Mouse (Mus musculus): Measurements from ENCODE around the gene Armcx4.
A peak's percentile ranks its signal among the peaks of the same experiment; 100 is the strongest.
"Not testable (repeated sequence)": the region's sequence is repeated elsewhere in the genome, so short reads cannot be mapped to it uniquely, and the experiment has no call there.

Armcx4 gene

DNA sequence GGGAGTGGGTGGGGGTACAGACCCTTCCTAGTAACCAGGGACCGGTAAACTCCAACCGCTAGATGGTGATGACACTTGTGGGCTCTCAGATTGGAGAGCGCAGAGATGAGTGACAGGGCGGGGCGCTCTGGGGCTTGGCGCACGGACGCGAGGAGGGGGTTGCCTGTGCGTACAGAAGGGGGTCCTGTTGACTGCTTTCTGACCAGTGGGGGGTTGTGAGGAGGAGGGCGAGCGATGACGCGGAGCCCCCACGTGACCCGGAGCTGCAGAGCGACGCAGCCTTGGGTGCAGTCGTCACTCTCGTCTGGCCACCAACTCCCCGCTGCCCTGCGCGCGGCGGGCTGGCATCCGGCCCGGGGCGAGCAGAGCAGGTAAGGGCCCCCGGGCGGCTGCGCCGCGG, at the start of gene Armcx4:
Gene Armcx4, plus strand, starts transcription at position 253 of the 400 bp plus-strand sequence.
- peak in 1 of 2 experiments; percentile 28 for DNase-seq (ENCODE audit: low spot score in 2 of 2)

DNA sequence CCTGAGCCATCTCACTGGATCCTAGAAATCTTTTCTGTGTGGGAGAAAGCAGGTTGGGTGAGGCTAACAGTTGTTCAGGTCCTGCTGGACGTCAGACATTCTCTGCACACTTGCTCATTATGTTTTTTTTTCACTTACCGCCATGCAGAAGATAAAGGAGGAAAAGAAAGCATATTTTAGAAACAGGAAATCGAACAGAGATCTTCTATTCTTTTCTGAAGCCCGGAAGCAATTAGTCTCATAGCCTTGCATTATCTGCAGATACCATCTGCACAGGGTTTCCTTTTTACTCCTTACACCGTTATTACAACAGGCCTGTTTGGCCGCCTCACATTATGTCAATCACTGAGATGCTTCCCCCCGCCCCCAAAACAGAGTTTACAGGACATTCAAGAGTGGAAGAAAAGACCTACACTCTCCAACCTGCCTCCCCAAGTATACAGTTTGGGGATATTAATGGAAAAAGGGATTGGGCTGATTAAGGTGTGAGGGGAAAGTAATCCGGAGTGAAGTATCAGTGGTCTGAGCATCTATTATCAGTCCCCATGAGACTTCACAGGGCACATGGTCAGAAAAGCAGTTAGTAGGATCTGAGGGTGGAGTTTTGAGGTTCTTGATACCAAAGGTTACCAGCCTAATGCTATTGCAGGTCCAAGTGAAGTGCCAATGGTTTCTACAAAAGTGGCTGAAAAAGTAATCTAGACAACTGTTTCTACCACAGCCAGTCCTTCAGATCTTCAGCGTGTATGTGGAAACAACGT, 45.1 kb upstream of the Armcx4 start:
- no peak for DNase-seq (ENCODE audit: low spot score in 2 of 2)

DNA sequence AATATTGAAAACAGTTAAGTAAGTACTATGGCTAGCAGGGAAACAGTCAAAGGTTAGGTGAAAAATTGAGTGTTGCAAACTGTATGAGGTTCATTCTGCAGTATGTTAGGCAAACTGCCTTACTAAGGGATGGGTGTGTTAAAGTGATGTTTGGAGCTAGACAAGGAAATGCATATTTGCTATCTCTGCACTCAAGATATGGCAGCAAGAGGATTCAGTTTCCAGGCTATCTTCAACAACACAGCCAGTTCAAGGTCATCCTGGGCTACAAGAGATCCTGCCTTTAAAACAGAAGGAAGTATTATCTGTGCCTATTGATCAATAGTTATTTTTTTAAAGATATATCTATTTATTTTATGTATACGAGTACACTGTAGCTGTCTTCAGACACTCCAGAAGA, 40.0 kb upstream of the Armcx4 start:
- DNase-seq (ENCODE audit: low spot score in 2 of 2), result no peak

DNA sequence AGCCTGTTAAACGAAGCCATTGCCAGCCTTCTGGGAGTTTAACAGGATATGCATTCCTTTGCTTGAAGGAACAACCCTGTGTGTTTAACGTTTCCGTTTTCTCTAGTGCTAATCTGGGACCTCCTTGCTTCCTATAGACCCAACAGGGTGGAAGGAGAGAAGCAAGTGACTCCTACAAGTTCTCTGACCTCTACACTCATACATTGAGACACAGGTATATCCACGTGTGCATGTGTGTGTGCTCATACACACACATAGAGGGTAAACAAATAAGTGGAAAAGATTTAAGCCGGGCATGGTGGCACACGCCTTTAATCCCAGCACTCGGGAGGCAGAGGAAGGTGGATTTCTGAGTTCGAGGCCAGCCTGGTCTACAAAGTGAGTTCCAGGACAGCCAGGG, 38.9 kb upstream of the Armcx4 start:
- no peak for DNase-seq (ENCODE audit: low spot score in 2 of 2)

DNA sequence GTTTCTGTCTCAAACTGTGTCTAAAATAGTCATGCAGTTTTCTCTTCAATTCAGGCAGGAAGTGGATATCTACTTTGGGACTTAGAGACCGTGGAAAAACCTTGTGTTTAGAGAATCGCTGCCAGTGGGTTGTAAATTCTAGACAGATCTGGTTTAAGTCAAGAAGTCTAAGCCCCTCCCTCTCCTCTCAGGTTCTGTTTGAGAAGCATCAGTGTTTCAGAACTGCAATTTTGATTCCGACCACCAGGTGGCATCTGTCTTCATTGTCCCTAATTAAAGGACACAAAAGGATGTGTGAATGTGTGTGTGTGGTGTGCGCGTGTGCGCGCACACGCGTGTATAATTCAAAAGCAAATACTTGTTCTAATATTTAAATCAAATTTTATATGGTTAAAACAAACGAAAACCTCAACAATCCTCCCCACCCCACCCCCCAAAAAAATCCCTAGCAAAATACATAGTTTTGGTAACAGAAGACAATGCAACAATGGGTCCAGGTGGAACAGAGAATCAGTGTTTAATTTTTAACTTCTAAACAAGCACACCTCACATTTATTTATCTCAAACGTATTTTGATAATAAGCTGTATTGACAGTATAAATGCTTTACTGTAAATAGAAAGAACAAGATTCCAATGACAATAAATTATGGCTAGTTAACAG, 38.2 kb upstream of the Armcx4 start:
- peak; percentile 46 to 75 for DNase-seq (ENCODE audit: low spot score in 2 of 2)

DNA sequence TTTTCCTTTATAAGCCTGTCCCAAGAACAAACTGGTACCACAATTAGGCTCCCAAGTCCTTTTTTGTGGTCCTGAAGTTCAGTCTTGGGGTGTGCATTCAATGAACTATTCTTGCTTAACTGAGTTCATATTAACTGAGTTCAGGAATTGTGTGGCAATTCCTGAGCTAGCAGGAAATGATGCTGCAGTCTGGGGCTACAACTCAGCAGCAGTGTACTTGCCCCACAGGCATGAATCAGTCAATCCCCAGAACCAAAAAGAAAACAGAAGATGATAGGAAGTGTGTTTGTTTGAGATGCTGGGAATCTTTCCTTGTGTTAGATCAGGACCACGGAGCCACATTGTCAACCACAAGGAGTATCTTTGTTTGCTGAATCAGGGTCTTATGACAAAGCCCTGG, 34.3 kb upstream of the Armcx4 start:
- no peak for DNase-seq (ENCODE audit: low spot score in 2 of 2)

DNA sequence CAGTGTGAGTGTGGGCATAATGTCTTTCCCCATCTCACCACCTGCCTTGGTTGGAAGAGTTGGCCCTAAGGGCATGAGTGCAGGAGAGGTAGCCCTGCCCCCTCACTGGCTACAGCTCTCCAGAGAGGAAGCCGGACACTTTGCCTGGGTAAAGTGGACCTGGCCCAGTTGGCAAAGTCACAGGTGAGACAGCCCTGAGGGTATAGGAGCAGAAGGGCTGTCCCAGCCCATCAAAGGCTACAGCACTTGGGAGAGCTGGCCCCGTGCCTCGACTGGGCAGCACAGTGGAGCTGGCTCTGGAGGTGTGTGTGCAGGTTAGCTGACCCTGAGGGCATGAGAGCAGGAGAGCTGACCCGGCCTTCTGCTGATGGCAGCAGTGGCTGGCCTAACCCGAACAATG, 24.7 kb upstream of the Armcx4 start:
- no peak for DNase-seq (ENCODE audit: low spot score in 2 of 2)

DNA sequence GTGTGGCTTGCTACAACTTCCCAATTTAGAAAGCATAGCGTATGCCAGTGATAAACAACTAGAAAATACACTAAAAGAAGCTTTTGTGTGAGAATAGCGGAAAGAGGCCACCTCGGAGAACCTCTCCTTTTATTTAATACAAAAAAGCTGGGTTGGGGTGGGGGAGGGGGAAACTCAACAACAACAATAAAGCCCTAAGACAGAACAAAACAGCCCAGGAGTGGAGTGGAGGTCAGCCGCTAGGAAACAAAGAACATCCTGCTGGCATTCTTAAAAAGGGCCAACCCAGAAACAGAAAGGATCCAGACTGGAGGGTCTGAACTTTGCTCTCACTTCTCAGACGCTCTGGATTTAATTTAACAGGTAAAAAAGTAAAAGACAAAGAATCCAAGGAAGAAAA, 11.3 kb upstream of the Armcx4 start:
- no peak for DNase-seq (ENCODE audit: low spot score in 2 of 2)

DNA sequence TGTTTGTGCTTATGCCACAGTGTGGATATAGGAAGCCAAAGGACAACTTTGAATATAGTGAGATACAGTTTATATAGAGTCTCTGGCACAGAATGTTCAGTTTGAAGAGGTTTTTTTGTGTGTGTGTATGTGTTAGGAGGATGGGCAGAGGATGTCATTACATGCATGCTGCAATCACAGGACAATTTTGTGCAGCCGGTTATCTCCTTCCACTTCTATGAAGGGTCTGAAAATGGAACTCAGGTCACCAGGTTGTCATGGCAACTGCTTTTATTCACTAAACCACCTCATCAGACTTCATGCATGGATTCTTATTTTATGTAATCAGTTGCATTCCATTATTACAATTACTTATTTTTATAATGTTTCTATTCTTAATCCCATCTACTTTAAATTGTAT, 10.4 kb upstream of the Armcx4 start:
- no peak for DNase-seq (ENCODE audit: low spot score in 2 of 2)

DNA sequence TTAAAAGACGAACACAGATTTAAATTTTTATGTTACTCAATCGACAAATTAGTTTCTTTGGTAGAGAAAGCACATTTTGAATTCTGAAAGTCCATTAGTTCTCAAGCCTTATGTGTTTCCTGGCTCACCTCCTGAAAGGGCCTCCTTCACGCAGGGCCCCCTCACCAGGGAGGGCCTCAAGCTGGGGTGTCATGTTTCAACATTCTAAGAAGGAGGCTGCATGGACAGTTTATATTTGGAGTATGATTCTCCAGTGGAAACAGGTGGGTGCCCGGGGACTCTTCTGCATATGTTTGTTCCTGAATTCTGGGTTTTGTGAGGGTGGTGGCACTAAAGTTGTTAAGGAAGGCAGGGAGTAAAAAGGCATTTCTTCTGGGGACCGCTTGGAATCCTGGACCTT, 1.4 kb upstream of the Armcx4 start:
- DNase-seq (ENCODE audit: low spot score in 2 of 2), result no peak

DNA sequence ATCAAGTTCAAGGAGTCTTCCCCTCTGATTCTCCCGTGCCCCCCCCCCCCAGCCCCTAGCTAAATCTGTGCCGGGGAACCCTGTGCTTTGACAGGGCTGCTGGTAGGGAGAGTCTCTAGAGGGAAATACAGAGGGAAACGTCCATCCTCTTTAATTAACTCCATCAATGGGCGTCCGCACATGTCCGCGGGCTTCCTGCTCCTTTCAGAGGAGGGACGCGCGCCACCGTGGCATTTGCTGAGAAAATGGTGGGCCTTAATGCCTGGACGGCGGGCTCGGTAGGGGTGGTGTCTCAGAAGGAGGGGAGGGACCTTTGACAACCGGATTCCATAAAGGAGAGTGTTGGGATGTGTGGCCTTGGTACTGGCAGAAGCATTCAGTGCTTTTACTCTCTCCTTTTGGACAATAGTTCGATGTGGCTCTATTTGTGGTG, 436 bp downstream of the Armcx4 start:
- DNase-seq (ENCODE audit: low spot score in 2 of 2), result peak in 1 of 2 experiments; percentile 17

DNA sequence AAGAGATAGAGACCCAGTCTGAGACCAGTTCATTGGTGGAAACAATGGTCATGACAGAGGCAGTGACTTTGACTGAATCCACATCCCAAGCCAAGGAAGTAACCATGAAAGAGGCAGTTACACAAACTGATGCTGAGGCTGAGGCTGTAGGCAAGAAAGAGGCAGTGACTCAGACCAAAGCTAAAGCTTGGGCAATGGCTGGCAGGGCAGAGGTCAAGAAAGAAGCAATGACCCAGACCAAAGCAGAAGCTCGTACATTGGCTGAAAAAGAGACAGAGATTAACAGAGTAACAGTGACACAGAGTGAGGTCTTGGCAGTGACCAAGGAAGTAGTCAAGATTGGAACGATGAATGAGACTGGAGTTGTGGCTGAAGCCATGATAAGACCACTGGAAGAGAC, 3.4 kb downstream of the Armcx4 start:
- no peak for DNase-seq (ENCODE audit: low spot score in 2 of 2)

DNA sequence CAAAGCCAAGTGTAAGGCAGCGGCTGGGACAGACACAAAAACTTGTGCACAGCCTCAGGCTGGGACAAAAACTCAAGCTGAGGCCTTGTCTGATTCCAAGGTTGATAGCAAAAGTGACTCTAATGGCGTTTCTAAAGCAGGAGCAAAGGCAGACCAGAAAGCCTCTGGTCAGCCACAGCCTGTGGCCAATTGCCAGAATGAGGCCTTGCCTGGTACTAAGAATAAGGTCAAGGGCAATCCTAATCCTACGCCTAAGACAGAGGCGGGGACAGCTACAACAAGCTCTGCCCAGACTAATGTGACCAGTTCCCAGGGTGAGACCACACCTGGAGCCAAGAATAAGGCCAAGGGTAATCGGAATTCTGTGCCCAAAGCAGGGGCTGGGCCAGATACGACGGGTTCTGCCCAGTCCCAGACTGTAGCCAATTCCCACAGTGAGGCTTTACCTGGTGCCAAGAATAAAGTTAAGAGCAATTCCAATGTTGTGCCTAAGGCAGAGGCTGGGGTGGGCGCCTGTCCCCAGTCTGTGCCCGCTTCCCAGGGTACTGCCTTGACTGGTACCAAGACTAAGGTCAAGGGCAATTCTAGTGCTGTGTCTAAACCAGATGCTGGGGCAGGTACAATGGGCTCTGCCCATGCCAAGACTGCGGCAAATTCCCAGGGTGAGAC, 4.7 kb downstream of the Armcx4 start:
- no peak for DNase-seq (ENCODE audit: low spot score in 2 of 2)

DNA sequence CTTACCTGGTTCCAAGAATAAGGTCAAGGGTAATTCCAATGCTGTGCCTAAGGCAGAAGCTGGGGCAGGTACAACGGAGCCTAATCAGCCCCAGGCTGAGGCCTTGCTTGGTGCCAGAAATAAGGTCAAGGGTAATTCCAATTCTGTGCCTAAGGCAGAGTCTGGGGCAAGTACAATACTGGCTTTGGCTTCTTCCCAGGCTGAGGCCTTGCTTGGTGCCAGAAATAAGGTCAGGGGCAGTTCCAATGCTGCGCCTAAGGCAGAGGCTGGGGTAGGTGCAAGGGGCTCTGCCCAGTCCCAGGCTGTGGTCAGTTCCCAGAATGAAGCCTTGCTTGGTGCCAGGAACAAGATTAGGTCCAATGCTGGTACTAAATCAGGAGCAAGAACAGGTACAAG, 5.2 kb downstream of the Armcx4 start:
- DNase-seq (ENCODE audit: low spot score in 2 of 2), result no peak

DNA sequence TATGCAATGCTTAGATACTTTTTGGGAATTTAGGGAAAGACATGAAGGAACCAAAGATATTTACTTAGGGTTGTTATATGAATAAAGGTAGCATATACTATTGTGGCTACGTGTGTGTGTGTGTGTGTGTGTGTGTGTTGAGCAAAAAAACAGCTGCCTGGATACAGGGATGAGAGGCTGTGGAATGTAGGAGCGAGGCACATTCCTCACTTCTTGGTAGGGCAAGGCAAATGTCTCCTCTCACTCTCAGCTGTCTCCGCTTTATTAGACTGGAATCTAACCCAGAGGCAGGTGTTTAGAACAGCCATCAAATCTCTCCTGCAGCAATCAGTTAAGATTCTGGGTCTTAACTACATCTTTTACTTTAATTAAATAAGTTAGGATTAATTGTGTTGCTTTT, 30.5 kb downstream of the Armcx4 start:
- no peak for DNase-seq (ENCODE audit: low spot score in 2 of 2)

DNA sequence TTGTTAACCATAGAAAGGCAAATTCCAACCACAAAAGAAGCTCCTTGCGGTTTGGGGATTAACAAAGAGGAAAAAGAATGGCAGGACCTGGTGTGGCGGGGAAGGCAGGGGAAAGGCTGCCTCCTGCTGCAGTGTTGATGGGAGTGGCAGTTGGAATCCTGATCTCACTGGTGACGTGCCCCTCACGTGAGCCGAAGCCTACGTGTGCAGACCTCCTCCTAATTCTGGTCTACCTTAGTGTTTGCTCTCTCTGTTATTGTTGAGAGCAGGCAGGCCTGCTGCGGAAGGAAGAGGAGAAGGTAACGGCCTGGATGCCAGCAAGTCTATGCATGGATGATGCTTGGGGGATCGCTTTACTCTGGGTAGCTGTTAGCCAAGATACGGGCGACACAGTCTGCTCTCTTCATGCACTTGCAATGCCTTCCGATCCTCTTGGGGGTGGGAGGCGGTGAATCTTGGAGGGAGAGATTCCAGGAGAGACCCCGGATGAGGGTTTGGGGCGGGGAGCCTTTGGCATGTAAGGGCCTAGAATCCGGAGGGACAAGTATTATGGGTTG, 31.5 kb downstream of the Armcx4 start, which contains the start of gene Armcx1:
Gene Armcx1, plus strand, starts transcription at position 212 of the 557 bp plus-strand sequence.
- peak in 1 of 2 experiments; percentile 16 for DNase-seq (ENCODE audit: low spot score in 2 of 2)

DNA sequence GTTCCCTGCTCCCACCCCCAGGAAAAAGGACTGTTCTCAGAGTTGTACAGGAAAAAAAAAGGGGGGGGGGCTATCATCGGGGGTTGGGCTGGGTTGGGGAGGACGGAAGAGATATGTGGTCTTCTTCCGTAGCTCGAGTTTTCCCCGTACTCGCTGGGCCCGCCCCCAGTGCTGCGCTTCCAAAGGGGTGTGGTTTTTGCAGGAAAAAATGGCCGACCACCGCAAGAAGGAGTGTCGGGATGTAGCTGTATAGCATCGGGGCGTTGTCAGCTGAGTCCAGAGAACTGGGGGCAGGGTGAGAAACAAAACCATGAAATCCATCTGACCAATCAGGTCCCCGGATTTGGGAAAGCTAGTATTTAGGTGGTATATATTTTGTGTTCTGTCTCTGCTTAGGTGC, 32.2 kb downstream of the Armcx4 start:
- DNase-seq (ENCODE audit: low spot score in 2 of 2), result peak in 1 of 2 experiments; percentile 29

DNA sequence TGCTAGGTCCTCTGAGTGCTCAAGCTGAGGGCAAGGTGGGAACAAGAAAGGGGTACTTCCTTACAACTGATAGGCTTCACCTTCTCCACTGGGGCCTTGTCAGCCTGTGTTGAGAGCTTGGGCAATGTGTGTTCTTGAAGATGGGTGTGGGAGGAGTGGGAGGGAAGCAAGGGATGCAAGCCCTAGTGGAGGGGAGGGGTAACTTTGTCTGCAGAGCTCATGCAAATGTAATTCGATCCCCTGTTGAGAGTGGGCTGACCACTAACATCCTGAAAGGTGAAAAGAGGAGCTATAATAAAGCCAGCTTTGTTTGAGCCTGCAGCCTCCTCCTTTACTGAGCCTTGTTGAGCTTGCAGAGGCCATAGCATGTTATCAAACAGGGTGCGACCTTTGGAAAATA, 37.4 kb downstream of the Armcx4 start:
- not testable (repeated sequence) for DNase-seq (ENCODE audit: low spot score in 2 of 2)

DNA sequence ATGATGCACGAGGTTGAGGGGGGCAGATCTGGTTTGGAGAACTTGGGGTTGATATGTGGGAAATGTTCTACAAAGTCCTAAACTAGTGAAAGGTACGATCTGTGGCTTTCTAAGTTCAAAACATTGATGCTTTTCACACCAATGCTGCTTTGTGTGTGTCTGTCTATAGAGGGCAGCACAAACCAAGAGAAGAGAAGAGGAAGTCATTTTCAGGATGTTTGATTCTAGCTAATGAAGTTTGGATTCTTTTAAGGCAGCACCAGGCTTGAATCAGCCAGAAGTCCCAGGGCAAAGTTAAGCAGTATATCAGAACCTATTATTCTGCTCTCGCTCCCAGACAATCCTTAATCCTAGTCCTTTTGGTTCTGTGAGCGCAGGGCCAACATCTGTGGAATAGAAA, 43.5 kb downstream of the Armcx4 start:
- no peak for DNase-seq (ENCODE audit: low spot score in 2 of 2)

DNA sequence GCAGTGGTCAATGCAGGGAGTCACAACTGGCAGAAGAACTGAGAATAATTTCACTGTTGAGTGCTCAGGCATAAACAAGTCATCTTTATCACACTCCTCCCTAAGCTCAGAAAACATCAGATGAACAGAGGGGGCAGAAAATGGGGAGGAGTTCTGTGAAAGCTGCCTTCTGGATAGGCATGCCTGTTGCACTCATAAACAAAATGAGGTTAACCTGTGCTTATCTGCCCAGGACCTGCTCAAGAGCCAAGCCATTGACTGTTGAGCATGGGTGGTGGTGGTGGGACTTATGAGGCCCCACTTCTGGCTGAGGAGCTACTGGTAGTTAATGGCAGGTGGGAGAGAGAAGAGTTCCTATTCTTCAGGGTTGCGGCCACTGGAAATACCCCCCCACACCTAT, 51.5 kb downstream of the Armcx4 start:
- DNase-seq (ENCODE audit: low spot score in 2 of 2), result no peak

DNA sequence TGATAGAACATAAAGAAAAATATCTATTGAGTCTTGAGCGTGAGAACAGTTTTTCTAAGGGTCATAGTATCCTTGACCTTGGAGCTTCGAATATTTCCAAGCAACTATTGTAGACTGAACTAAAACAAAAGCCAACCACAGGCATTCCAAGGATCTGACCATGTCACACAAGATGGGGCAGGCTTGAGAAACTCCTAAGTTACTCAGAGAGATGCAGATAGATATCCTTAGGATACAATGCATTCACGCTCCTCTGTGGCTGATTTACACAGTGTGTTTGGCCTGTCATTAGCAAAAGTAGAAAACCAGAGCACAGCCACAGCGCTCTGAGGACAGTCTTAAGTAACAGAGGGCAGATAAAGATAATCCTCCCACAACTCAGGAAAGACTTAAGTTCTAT, 52.8 kb downstream of the Armcx4 start:
- no peak for DNase-seq (ENCODE audit: low spot score in 2 of 2)

DNA sequence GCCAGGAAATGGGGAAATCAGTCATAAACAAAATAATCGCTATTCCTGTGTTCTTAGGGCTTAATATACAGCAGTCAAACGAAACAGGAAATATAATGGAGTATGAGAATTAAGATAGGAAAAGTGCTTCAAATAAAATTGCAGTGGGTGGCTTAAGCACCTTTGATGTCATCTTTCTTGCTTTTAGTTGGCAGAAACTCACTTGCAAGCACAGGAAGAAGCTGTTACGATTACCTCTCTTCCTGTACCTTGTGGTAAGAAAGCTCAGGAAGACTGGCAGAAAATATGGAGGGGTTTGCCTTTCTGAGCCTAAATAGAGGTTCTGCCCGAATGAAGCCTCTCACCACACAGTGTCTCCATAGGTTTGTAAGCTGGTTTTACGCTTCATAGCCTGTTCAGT, 55.5 kb downstream of the Armcx4 start:
- no peak for DNase-seq (ENCODE audit: low spot score in 2 of 2)

All from spleen, postnatal 10 days (tissue).